Mouse (Mus musculus) small intestine, adult 10 weeks (tissue): ENCODE data around the gene Slc38a10. TPM values are rescaled to one million over a fixed set of nuclear protein-coding genes. Genes with fewer than 3 reads are reported as not detected.

Source experiments
- polyA plus RNA-seq: library from polyadenylated mRNA; stranded (reverse); fragments of 350-450 nt; fragmentation: Illumina TruSeq; extraction: RNeasy Lipid Tissue Mini Kit (QIAGEN cat#74804); gene quantifications from one replicate; pipeline ENCODE4 v1.2.3, GENCODE M21; 2014; ENCODE audit warnings: low replicate concordance

Slc38a10 gene
- 0.74 TPM for polyA plus RNA-seq

DNA sequence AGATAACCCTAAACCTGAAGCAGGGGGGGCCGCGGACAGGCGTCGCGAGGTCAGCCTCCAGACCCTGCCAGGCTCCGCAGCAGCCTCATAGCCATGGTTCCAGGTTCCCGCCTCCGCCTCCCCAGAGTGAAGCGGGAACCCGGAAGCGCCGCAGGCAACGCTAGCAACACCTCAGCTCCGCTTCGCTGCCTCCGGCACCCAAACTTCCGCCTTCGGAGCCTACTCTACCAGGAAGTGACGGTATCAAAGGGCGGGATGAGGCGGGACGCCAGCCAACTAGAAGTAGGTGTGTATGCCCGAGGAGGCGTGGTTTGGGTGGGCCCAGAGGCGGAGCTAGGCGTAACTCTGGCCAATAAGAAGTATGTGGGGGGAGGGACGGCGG lies at the start of gene Slc38a10:
Gene Slc38a10 (minus strand): TSS at position 234 of the 382 bp plus-strand sequence.

DNA sequence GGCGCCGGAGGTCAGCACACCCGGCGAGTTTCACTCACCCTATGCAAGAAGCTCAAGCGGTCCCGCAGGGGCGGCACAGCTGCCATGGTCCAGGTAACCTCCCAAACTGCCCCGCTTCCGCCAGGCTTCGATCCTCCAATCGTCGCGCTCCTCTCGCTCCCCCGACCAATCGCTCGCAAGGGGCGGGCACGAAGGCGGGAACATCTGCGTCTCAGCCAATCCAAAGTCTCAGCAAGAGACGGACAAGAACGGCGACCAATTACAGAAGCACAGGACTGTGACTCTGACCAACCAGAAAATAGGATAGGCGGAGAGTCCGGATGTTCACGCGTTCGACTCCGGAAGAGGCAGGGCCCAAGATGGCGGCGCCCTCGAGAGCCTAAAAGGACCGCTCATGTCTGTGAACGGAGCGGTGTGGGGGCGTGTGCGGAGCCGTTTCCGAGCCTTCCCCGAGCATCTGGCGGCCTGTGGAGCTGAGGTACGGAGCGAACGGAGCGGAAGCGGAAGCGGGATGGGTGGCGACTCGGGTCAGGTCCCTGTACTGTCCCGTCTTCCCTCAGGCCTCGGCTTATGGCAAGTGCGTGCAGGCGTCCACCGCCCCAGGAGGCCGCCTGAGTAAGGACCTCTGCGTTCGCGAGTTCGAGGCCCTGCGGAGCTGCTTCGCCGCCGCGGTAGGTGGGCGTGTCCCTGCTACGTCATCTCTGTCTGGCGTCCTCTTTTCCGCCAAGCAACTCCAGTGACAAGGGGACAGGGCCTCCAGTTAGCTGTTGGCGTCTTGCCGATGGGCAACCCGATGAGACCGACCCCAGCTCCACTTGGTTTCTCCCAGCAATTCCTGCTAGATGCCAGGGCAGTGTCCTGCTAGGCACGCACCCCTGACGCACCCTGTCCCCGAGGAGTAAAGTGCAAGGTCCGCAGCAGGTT lies 52.3 kb downstream of the Slc38a10 start, which contains the start of the genes Tepsin and Ndufaf8:
Gene Tepsin (minus strand): TSS at position 144 of the 924 bp plus-strand sequence.
Gene Ndufaf8 (plus strand): TSS at position 341 of the 924 bp plus-strand sequence.

DNA sequence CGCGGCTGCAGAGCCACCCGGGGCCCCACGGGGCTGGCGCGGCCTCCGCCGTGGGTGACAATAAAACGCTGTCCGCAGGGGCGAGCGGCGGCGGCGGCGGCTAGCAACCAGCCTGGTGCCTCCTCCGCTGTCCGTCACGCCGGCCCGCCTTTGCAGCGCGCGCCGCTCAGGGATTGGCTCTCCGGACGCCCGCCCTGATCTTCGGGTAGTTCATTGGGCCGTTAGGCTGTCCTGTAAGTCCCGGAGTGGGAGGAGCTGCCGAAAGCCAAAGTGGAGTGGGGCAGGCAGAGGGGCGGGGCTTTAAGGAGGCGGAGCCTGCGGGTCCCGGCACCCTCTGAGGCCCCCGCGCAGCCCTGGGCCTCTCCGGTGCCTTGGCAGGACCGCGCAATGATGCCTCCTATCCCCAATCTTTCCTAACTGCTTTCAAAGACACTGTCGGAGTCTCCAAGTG lies 64.4 kb downstream of the Slc38a10 start, which contains the start of gene Cep131:
Gene Cep131 (minus strand): TSS at position 126 of the 451 bp plus-strand sequence.

Other genes starting within 250 kb of the Slc38a10 start
- gene Chmp6, start 237.9 kb downstream of the Slc38a10 start, polyA plus RNA-seq, result 1.0 TPM
- gene Baiap2, start 208.6 kb downstream of the Slc38a10 start, polyA plus RNA-seq, result 0.59 TPM
- gene Aatk, start 104.2 kb downstream of the Slc38a10 start, polyA plus RNA-seq, result 0.11 TPM
- gene Cep131, start 64.5 kb downstream of the Slc38a10 start, polyA plus RNA-seq, result not detected
- gene Tepsin, start 52.6 kb downstream of the Slc38a10 start, polyA plus RNA-seq, result 3.5 TPM
- gene Ndufaf8, start 52.4 kb downstream of the Slc38a10 start, polyA plus RNA-seq, result 2.3 TPM
- 0.89 TPM for gene Bahcc1, start 81.6 kb upstream of the Slc38a10 start, polyA plus RNA-seq
- 737 TPM for gene Actg1, start 197.2 kb upstream of the Slc38a10 start, polyA plus RNA-seq
- not detected for gene Fscn2, start 210.2 kb upstream of the Slc38a10 start, polyA plus RNA-seq
- gene Faap100, start 227.4 kb upstream of the Slc38a10 start, polyA plus RNA-seq, result 0.19 TPM